31 mouse cellular contexts compared by ENCODE assay signal in the genomic region with DNA sequence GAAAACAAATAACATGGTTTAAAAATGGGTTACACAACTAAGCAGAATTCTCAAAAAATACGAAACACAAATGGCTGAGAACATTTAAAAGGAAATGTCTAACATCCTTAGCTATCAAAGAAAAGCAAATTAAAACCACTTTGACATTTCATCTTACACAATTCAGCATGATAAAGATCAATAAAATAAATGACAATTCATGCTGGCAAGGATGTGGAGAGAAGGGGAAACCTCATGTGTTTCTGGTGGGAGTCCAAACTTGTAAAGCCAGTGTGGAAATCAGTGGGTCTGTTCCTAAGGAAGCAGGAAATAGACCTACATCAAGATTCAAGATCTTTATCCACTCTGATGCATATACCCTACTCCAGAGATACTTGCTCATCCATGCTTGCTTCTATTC.
"Had no signal": no experiment of that assay in that cellular context is flagged by ENCODE, and none has a peak within 500 bp of the region (broad histone marks: within the 10 kb centered on the region; RNA-seq: fewer than 3 reads in every experiment).

No protein-coding gene starts in this region.

- H3K9me3 ChIP-seq: limb, embryonic 10.5 days; limb, embryonic 12.5 days; limb, embryonic 13.5 days; limb, embryonic 15.5 days; liver, embryonic 12.5 days; liver, embryonic 13.5 days; liver, embryonic 15.5 days; lung, embryonic 15.5 days; megakaryocyte, embryonic 14.5 days; midbrain, embryonic 10.5 days; midbrain, embryonic 12.5 days; midbrain, embryonic 13.5 days; midbrain, embryonic 15.5 days; neural tube, embryonic 12.5 days had no signal

- H3K4me1 ChIP-seq: limb, embryonic 10.5 days; limb, embryonic 15.5 days; liver, embryonic 12.5 days; liver, embryonic 13.5 days; liver, embryonic 15.5 days; lung, embryonic 15.5 days; midbrain, embryonic 10.5 days; midbrain, embryonic 12.5 days; midbrain, embryonic 13.5 days; midbrain, embryonic 15.5 days; neural tube, embryonic 12.5 days had no signal

- H3K4me3 ChIP-seq: limb, embryonic 10.5 days; limb, embryonic 12.5 days; limb, embryonic 13.5 days; limb, embryonic 15.5 days; liver, embryonic 12.5 days; liver, embryonic 13.5 days; liver, embryonic 15.5 days; lung, embryonic 15.5 days; megakaryocyte, embryonic 14.5 days; midbrain, embryonic 10.5 days; midbrain, embryonic 12.5 days; midbrain, embryonic 13.5 days; midbrain, embryonic 15.5 days; myocyte; neural tube, embryonic 12.5 days had no signal

- ATAC-seq: liver, embryonic 12.5 days; liver, postnatal 0 days; lung, postnatal 0 days; midbrain, embryonic 13.5 days; midbrain, embryonic 15.5 days; midbrain, embryonic 16.5 days had no signal

- H3K4me2 ChIP-seq: limb, embryonic 12.5 days; limb, embryonic 13.5 days; limb, embryonic 15.5 days; liver, embryonic 11.5 days; liver, embryonic 12.5 days; liver, embryonic 13.5 days; liver, embryonic 15.5 days; lung, embryonic 14.5 days; lung, embryonic 15.5 days; midbrain, embryonic 11.5 days; midbrain, embryonic 12.5 days; midbrain, embryonic 13.5 days; midbrain, embryonic 15.5 days; neural tube, embryonic 12.5 days had no signal

- H3K27me3 ChIP-seq: limb, embryonic 12.5 days; limb, embryonic 13.5 days; limb, embryonic 15.5 days; liver, embryonic 12.5 days; liver, embryonic 13.5 days; liver, embryonic 15.5 days; lung, embryonic 15.5 days; megakaryocyte, embryonic 14.5 days; midbrain, embryonic 12.5 days; midbrain, embryonic 13.5 days; midbrain, embryonic 15.5 days; neural tube, embryonic 12.5 days had no signal

- H3K9ac ChIP-seq: limb, embryonic 12.5 days; limb, embryonic 13.5 days; limb, embryonic 15.5 days; liver, embryonic 12.5 days; liver, embryonic 13.5 days; liver, embryonic 14.5 days; liver, embryonic 15.5 days; liver, postnatal 0 days; lung, embryonic 14.5 days; lung, embryonic 15.5 days; midbrain, embryonic 12.5 days; midbrain, embryonic 13.5 days; midbrain, embryonic 15.5 days; neural tube, embryonic 12.5 days had no signal

- DNase-seq: left cerebral cortex, postnatal 4 days; liver; liver, embryonic 13.5 days; liver, postnatal 0 days; lung, adult 18-20 months; lung, adult 2 months; lung, embryonic 14.5 days; lung, postnatal 10 days; lung, postnatal 14 days; lung, postnatal 36 days; lung, postnatal 4 days; midbrain, embryonic 14.5 days had no signal

- H3K36me3 ChIP-seq: limb, embryonic 10.5 days; limb, embryonic 12.5 days; limb, embryonic 13.5 days; limb, embryonic 15.5 days; liver, embryonic 12.5 days; liver, embryonic 13.5 days; liver, embryonic 15.5 days; lung, embryonic 15.5 days; midbrain, embryonic 10.5 days; midbrain, embryonic 12.5 days; midbrain, embryonic 13.5 days; midbrain, embryonic 15.5 days; neural tube, embryonic 12.5 days had no signal

- H3K27ac ChIP-seq: limb, embryonic 10.5 days; limb, embryonic 12.5 days; limb, embryonic 13.5 days; limb, embryonic 15.5 days; liver, embryonic 12.5 days; liver, embryonic 13.5 days; liver, embryonic 14.5 days; liver, embryonic 15.5 days; lung, embryonic 15.5 days; midbrain, embryonic 10.5 days; midbrain, embryonic 12.5 days; midbrain, embryonic 13.5 days; midbrain, embryonic 15.5 days; neural tube, embryonic 12.5 days had no signal
